Comparison of ENCODE assay signal across 28 mouse cellular contexts in genomic region chr4:40212177-40212576, GRCm38 (mm10).
"Had no signal": no experiment of that assay in that cellular context is flagged by ENCODE, and none has a peak within 500 bp of the region (broad histone marks: within the 10 kb centered on the region; RNA-seq: fewer than 3 reads in every experiment).

No protein-coding gene starts in this region.

- H3K9ac ChIP-seq: embryonic facial prominence, embryonic 12.5 days; embryonic facial prominence, embryonic 13.5 days; embryonic facial prominence, embryonic 15.5 days; forebrain, embryonic 12.5 days; forebrain, embryonic 13.5 days; forebrain, embryonic 15.5 days; forebrain, postnatal 0 days had no signal

- H3K27me3 ChIP-seq: embryonic facial prominence, embryonic 12.5 days; embryonic facial prominence, embryonic 13.5 days; embryonic facial prominence, embryonic 15.5 days; forebrain, embryonic 12.5 days; forebrain, embryonic 13.5 days; forebrain, embryonic 15.5 days had no signal

- ATAC-seq: forebrain, embryonic 13.5 days; forebrain, embryonic 14.5 days; forebrain, embryonic 15.5 days; forebrain, embryonic 16.5 days; forebrain, postnatal 0 days had no signal

- H3K36me3 ChIP-seq: embryonic facial prominence, embryonic 10.5 days; embryonic facial prominence, embryonic 12.5 days; embryonic facial prominence, embryonic 13.5 days; forebrain, embryonic 10.5 days; forebrain, embryonic 12.5 days; forebrain, embryonic 15.5 days had no signal

- H3K4me3 ChIP-seq: embryonic facial prominence, embryonic 10.5 days; embryonic facial prominence, embryonic 12.5 days; embryonic facial prominence, embryonic 13.5 days; embryonic facial prominence, embryonic 15.5 days; erythroblast, embryonic 14.5 days; forebrain, embryonic 10.5 days; forebrain, embryonic 12.5 days; forebrain, embryonic 13.5 days; forebrain, embryonic 15.5 days; gastrocnemius, adult 2 months had no signal

- H3K4me1 ChIP-seq: embryonic facial prominence, embryonic 10.5 days; embryonic facial prominence, embryonic 12.5 days; embryonic facial prominence, embryonic 13.5 days; embryonic facial prominence, embryonic 15.5 days; forebrain, embryonic 12.5 days; forebrain, embryonic 13.5 days; forebrain, embryonic 15.5 days had no signal

- DNase-seq: cerebellum, adult 18-20 months; cerebellum, adult 2 months; cerebellum, adult 8-10 months; cerebellum, adult 9-10 months; cerebellum, adult 9-11 months; cerebellum, postnatal 10 days; cerebellum, postnatal 14 days; cerebellum, postnatal 36 days; embryo, embryonic 11 days; forebrain, postnatal 0 days; gastrocnemius, adult 2 months; gastrocnemius, postnatal 10 days; gastrocnemius, postnatal 14 days; gastrocnemius, postnatal 25 days; gastrocnemius, postnatal 36 days; heart, adult 11 months; heart, adult 18-20 months had no signal

- H3K27ac ChIP-seq: embryonic facial prominence, embryonic 10.5 days; embryonic facial prominence, embryonic 12.5 days; embryonic facial prominence, embryonic 13.5 days; embryonic facial prominence, embryonic 15.5 days; forebrain, embryonic 10.5 days; forebrain, embryonic 12.5 days; forebrain, embryonic 13.5 days; forebrain, embryonic 15.5 days; gastrocnemius, adult 2 months had no signal
